Mouse (Mus musculus) cerebral cortex, adult 2 months (tissue): ENCODE data around the gene Tgm6.

Experiments
- WGBS: fragments of 180-500 bp; shearing (Covaris S2); methylation state at CpG from one replicate; pipeline ENCODE4 v1.1.7; 2018; 5-methylcytosine and 5-hydroxymethylcytosine counted together

Tgm6 gene

DNA sequence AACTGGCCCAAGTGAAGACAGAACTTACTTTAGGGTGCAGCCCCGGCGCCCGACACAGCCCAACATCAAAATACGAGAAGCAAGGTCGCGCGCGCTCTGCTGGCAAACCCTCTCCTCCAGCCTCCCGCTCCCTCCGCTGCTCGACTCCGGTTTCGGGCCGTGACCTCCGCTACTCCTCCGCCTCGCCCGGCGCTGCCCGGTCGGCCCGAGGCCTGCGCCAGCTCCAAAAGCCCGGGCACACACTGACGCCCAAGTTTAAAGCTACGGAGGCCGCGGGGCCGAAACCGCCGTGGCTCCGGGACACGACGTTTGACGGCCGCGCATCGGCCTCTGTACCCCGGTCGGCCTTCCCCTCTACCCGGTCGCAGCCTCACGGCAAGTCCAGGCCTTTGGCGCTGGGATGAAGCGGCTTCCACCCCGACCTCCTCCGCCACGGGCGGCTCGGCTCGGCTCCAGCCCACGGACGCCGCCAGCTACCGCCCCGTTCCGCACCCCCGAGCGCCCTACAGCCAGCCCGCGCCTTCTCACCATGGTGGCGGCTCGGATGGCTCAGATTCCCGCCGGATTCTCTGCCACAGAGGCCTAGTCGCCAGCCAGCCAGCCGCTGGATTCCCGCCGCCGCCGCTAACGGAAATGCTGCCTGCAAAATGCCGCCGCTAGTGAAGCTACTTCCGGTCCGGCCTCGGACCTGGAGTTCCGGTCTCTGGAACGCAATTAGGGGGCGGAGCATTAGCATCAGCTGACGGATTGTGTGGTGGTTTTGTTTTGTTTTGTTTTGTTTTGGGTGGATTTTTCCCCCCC is 66.7 kb downstream of the Tgm6 start, which contains the start of gene Snrpb:
Gene Snrpb, minus strand, starts transcription at position 698 of the 801 bp plus-strand sequence.
- WGBS = under 1% methylated on average over 81 of the region's 81 CpGs

DNA sequence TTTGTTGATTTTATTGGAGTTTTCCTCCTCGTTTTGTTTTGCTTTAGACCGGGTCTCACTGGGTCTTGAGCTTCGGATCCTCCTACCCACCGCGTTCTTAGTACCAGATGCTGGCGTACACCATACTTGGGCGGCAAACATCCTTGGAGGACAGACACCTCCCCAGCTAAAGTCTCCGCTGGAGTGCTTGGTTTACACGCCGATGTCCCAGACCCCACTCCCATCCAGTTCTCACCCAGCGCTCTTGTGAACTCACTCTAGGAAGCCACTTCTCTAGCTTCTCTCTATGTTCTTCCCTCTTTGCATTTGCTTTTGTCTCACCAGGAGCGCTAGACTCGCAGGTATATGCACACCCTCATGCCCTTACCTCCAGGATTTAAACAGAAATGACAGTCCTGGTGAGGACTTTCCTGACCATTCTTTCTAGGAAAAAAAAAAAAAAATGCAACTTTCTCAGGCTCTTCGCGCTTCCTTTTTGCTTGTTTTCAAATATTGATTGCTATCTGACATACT is 67.3 kb downstream of the Tgm6 start:
- WGBS = 1% methylated on average over 15 of the region's 15 CpGs

DNA sequence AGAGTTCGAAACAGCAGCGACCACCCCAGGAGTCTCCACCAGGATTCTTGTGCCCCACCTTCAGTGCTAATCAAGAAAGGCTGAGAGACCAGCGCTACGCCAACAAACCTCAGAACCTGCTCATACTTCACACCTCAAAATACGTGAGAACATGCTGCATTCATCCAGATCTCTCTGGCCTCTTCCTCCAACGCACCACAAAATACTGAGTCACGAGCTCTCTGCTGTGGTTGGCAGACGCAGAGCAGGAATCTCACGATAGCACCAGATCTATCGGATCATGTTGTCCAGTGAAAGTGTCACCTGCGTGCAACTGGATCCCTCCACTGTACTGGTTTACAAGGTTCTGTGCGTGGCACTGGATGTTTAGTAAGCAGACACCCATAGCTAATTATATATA is 76.2 kb downstream of the Tgm6 start:
- 74% methylated on average over 12 of the region's 12 CpGs for WGBS

DNA sequence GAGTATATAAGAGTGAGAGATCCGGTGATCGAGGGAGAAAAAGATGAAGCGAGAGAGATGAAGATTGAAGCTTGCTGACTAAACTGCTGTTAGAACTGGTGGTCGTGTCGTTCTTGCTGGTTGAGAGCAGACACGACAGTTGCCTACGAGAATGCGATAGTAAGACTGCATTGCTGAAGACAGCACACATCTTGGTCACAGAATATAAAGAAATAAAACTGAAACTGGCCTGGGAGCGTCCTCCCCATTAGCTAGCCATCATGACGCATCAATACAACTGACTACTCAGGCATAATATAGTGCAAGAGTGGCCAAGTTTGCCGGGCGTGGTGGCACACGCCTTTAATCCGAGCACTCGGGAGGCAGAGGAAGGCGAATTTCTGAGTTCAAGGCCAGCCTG is 82.7 kb downstream of the Tgm6 start, which contains the start of gene Tmc2:
Gene Tmc2, plus strand, starts transcription at position 301 of the 400 bp plus-strand sequence.
- WGBS = 96% methylated on average over 16 of the region's 16 CpGs

DNA sequence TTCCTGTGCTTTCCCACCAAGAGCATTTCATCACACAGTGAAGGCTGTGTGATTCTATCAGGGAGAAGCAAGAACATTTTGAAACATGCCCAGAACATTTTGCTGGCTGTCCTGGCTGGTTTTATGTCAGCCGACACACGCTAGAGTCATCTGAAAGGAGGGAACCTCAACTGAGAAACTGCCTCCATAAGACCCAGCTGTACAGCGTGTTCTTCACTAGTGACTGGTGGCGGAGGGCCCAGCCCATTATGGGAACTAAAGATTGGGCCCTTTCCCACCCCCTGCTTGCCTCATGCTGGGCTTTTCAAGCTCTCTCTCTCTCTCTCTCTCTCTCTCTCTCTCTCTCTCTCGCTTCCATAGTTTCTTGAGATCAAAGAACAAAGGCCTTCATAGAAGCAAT is 88.7 kb downstream of the Tgm6 start:
- 70% methylated on average over 5 of the region's 5 CpGs for WGBS
